Mouse (Mus musculus): ENCODE results near the gene Dot1l. TPM values are rescaled to one million over a fixed set of nuclear protein-coding genes. Genes with fewer than 3 reads are reported as not detected.

The Dot1l gene
- polyA plus RNA-seq, 1 experiment, result 18.4 TPM

- 37% methylated on average over 7 of the region's 7 CpGs for WGBS
- Histone ChIP-seq H3K36me3 (ENCODE audit: control insufficient read depth, insufficient read depth, low read length) (no peaks in the 10 kb centered on the region), H3K27me3 (replicated peaks; ENCODE audit: control insufficient read depth, insufficient read depth, low read length) (no peaks in the 10 kb centered on the region), H3K4me3 (ENCODE audit: insufficient read depth, low read depth, low read length) (no peak overlapping the region), H3K27ac (ENCODE audit: insufficient read depth, low read depth, low read length) (no peak overlapping the region), H3K4me1 (ENCODE audit: control insufficient read depth, insufficient read depth, low read length) (peaks cover 41% of the 10 kb centered on the region)
- TF ChIP-seq POLR2A (IDR thresholded peaks at IDR 0.05; ENCODE audit: low read depth, low read length) (no peak), CTCF (conservative IDR thresholded peaks at IDR 0.05; ENCODE audit: insufficient read depth, insufficient read length, low read depth, low read length) (no peak)
- DNase-seq, result peak; percentile 18
Observed at GRCm38 (mm10) chr10:80758651-80759050, 3.6 kb downstream of the Dot1l start.

GRCm38 (mm10) chr10:80760596-80761524, 5.9 kb downstream of the Dot1l start:
- DNase-seq, result peak; percentile 66
- Histone ChIP-seq H3K4me1 (ENCODE audit: control insufficient read depth, insufficient read depth, low read length) (peaks cover 40% of the 10 kb centered on the region), H3K27ac (ENCODE audit: insufficient read depth, low read depth, low read length) (no peak overlapping the region), H3K27me3 (replicated peaks; ENCODE audit: control insufficient read depth, insufficient read depth, low read length) (no peaks in the 10 kb centered on the region), H3K36me3 (ENCODE audit: control insufficient read depth, insufficient read depth, low read length) (no peaks in the 10 kb centered on the region), H3K4me3 (ENCODE audit: insufficient read depth, low read depth, low read length) (no peak overlapping the region)
- WGBS, result 63% methylated on average over 4 of the region's 4 CpGs
- TF ChIP-seq POLR2A (IDR thresholded peaks at IDR 0.05; ENCODE audit: low read depth, low read length) (no peak), CTCF (conservative IDR thresholded peaks at IDR 0.05; ENCODE audit: insufficient read depth, insufficient read length, low read depth, low read length) (no peak)

GRCm38 (mm10) chr10:80761821-80762220, 6.8 kb downstream of the Dot1l start:
- no peak for DNase-seq
- H3K4me1 ChIP-seq (ENCODE audit: control insufficient read depth, insufficient read depth, low read length), result peaks cover 31% of the 10 kb centered on the region
- H3K27me3 ChIP-seq (replicated peaks; ENCODE audit: control insufficient read depth, insufficient read depth, low read length), result no peaks in the 10 kb centered on the region
- no peak overlapping the region for H3K4me3 ChIP-seq (ENCODE audit: insufficient read depth, low read depth, low read length)
- H3K36me3 ChIP-seq (ENCODE audit: control insufficient read depth, insufficient read depth, low read length), result no peaks in the 10 kb centered on the region; the same call in 1 of the 2 replicates
- 36% methylated on average over 3 of the region's 3 CpGs for whole genome bisulfite sequencing
- TF ChIP-seq POLR2A (IDR thresholded peaks at IDR 0.05; ENCODE audit: low read depth, low read length) (no peak), CTCF (conservative IDR thresholded peaks at IDR 0.05; ENCODE audit: insufficient read depth, insufficient read length, low read depth, low read length) (no peak)
- no peak overlapping the region for H3K27ac ChIP-seq (ENCODE audit: insufficient read depth, low read depth, low read length)

DNA sequence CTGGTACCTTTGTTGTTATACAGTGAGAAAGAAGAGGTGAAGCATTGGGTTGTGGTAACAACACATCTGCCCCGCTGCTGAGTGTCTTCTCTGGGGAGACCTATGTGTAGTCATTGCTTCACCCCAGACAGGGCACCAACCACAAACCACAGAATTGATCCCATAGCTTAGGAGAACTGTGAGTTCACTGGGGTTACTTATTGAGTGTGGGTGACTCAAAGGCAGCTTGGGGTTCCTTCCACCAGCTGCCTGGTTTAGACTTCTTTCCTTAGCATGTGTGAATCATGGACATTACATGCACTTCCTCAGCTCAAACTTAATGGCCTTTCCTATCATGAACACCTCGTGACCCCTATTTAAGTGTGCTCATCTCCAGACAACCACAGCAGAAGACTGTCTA, 8.5 kb downstream of the Dot1l start:
- Histone ChIP-seq H3K27me3 (replicated peaks; ENCODE audit: control insufficient read depth, insufficient read depth, low read length) (no peaks in the 10 kb centered on the region), H3K27ac (ENCODE audit: insufficient read depth, low read depth, low read length) (no peak overlapping the region), H3K36me3 (ENCODE audit: control insufficient read depth, insufficient read depth, low read length) (no peaks in the 10 kb centered on the region; the same call in 1 of the 2 replicates), H3K4me3 (ENCODE audit: insufficient read depth, low read depth, low read length) (no peak overlapping the region), H3K4me1 (ENCODE audit: control insufficient read depth, insufficient read depth, low read length) (peaks cover 15% of the 10 kb centered on the region)
- WGBS, result 89% methylated on average over 2 of the region's 2 CpGs
- no peak for DNase-seq
- TF ChIP-seq CTCF (conservative IDR thresholded peaks at IDR 0.05; ENCODE audit: insufficient read depth, insufficient read length, low read depth, low read length) (no peak), POLR2A (IDR thresholded peaks at IDR 0.05; ENCODE audit: low read depth, low read length) (no peak)

GRCm38 (mm10) chr10:80765746-80766145, 10.7 kb downstream of the Dot1l start:
- Histone ChIP-seq H3K36me3 (ENCODE audit: control insufficient read depth, insufficient read depth, low read length) (no peaks in the 10 kb centered on the region; the same call in 1 of the 2 replicates), H3K4me1 (ENCODE audit: control insufficient read depth, insufficient read depth, low read length) (peaks cover 5% of the 10 kb centered on the region), H3K27ac (ENCODE audit: insufficient read depth, low read depth, low read length) (peak overlapping the region; percentile 32), H3K27me3 (replicated peaks; ENCODE audit: control insufficient read depth, insufficient read depth, low read length) (no peaks in the 10 kb centered on the region), H3K4me3 (ENCODE audit: insufficient read depth, low read depth, low read length) (no peak overlapping the region)
- TF ChIP-seq POLR2A (IDR thresholded peaks at IDR 0.05; ENCODE audit: low read depth, low read length), result no peak
- TF ChIP-seq CTCF (conservative IDR thresholded peaks at IDR 0.05; ENCODE audit: insufficient read depth, insufficient read length, low read depth, low read length), result no peak
- WGBS, result 61% methylated on average over 2 of the region's 2 CpGs
- no peak for DNase-seq

DNA sequence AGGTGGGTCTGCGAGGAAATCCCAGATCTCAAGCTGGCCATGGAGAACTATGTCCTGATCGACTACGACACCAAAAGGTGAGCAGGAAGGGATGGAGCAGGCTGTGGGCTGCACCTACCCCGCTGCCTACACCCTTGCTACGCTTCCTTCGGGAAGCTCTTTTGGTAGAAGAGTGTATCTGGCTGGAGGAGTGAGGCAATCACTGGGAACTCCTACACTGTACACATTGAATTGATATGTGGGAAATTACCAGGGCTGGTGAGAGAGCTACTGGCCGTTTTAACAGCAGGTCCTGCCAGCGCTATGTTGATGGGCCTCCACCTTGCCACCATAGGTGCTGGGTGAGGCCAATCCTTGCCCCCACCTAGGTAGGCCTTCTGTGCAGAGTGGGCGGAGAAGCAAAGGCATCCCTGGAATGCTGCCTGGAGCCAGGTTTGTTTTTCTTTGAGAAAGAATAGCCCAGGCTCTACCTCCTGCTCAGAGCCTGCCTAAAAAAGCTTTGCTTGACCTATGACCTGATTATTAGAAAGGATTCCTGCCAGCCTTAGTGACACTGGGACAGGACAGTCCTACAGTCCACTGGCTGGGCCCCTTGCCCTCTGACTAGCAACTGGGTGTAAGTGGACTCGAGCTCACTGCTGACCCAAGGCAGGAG, 11.3 kb downstream of the Dot1l start:
- H3K4me3 ChIP-seq (ENCODE audit: insufficient read depth, low read depth, low read length), result no peak overlapping the region
- H3K27me3 ChIP-seq (replicated peaks; ENCODE audit: control insufficient read depth, insufficient read depth, low read length), result no peaks in the 10 kb centered on the region
- peak; percentile 75 for DNase-seq
- TF ChIP-seq CTCF (conservative IDR thresholded peaks at IDR 0.05; ENCODE audit: insufficient read depth, insufficient read length, low read depth, low read length) (no peak), POLR2A (IDR thresholded peaks at IDR 0.05; ENCODE audit: low read depth, low read length) (no peak)
- peak overlapping the region; percentile 52 for H3K27ac ChIP-seq (ENCODE audit: insufficient read depth, low read depth, low read length)
- no peaks in the 10 kb centered on the region; the same call in 1 of the 2 replicates for H3K36me3 ChIP-seq (ENCODE audit: control insufficient read depth, insufficient read depth, low read length)
- 59% methylated on average over 10 of the region's 10 CpGs for WGBS
- no peaks in the 10 kb centered on the region; the same call in none of the 2 replicates for H3K4me1 ChIP-seq (ENCODE audit: control insufficient read depth, insufficient read depth, low read length)

GRCm38 (mm10) chr10:80768365-80768764, 13.4 kb downstream of the Dot1l start:
- Histone ChIP-seq H3K27ac (ENCODE audit: insufficient read depth, low read depth, low read length) (no peak overlapping the region), H3K4me1 (ENCODE audit: control insufficient read depth, insufficient read depth, low read length) (no peaks in the 10 kb centered on the region), H3K4me3 (ENCODE audit: insufficient read depth, low read depth, low read length) (no peak overlapping the region), H3K36me3 (ENCODE audit: control insufficient read depth, insufficient read depth, low read length) (no peaks in the 10 kb centered on the region; the same call in 1 of the 2 replicates), H3K27me3 (replicated peaks; ENCODE audit: control insufficient read depth, insufficient read depth, low read length) (no peaks in the 10 kb centered on the region)
- whole genome bisulfite sequencing, result 83% methylated on average over 6 of the region's 6 CpGs
- DNase-seq, result no peak
- no peak for TF ChIP-seq POLR2A (IDR thresholded peaks at IDR 0.05; ENCODE audit: low read depth, low read length)
- no peak for TF ChIP-seq CTCF (conservative IDR thresholded peaks at IDR 0.05; ENCODE audit: insufficient read depth, insufficient read length, low read depth, low read length)

Measured in kidney, adult 2 months (tissue).